Mouse (Mus musculus): ENCODE results near the gene Tfap2e. TPM values are rescaled to one million over a fixed set of nuclear protein-coding genes. Genes with fewer than 3 reads are reported as not detected.
A peak's percentile ranks its signal among the peaks of the same experiment; 100 is the strongest.

The Tfap2e gene
- total and polyA plus RNA-seq, 3 experiments = 0.12 TPM; not detected in 2

DNA sequence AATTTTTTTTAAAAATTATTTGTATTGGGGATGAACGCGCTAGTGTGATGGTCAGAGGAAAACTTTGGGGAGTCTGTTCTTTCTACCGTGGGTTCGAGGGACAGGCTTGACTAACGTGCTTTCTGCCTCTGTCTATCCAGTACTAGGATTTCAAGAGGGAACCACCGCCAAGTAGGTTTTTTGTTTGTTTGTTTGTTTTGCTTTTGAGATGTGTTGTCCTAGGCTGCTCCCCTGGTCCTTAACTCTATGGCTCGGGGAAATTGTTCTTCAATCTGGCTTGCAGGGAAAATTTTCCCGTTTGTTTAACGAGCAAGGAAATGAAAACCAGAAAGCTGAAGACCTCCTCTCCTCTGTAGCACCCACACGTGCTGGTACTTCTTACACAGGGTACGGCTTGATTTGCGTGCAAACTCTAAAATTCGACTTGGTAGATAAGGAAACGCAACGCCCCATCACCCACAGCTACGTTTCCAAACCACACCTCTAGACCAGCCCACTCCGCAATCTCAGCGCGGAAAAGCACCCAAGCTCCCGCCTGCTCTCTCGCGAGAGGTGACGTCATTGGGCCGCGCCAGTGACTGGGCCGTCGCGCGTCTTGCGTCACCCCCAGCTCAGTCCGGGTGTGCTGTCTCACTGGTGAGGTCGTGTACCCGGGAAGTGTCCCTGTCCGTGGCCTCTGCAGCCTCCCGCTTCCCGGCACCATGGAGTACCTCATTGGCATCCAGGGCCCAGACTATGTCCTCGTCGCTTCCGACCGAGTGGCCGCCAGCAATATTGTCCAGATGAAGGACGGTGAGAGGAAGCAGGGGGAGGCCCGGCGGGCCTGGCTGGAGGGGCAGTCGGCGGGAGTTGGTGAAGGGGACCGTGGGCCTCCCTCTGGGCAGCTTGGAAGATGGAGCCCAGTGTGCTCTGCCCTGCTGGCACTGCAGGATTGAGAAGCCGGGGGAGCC is 58.7 kb downstream of the Tfap2e start, which contains the start of gene Psmb2:
Gene Psmb2 (plus strand): TSS at position 577 of the 950 bp plus-strand sequence.
- Histone ChIP-seq H3K79me2 (replicated peaks; ENCODE audit: control insufficient read depth, insufficient read depth, low read length) (no peaks in the 10 kb centered on the region; the same call in 1 of the 2 replicates), H3K4me1 (ENCODE audit: control insufficient read depth, insufficient read depth, low read length) (peaks cover 10% of the 10 kb centered on the region), H3K36me3 (ENCODE audit: control insufficient read depth, insufficient read depth, low read length) (peaks cover 17% of the 10 kb centered on the region), H3K4me3 (peak within 1 kb of the TSS; percentile 96), H3K27me3 (ENCODE audit: control insufficient read depth, insufficient read depth, low read length) (no peaks in the 10 kb centered on the region), H3K27ac (peak within 1 kb of the TSS; percentile 90), H3K9ac (ENCODE audit: low read depth, low read length) (peak within 1 kb of the TSS; percentile 69)
- WGBS = 2% methylated on average over 48 of the region's 48 CpGs
- TF ChIP-seq EP300 (IDR thresholded peaks at IDR 0.05; ENCODE audit: insufficient read depth, low read depth, low read length) (peak; percentile 94), POLR2A (IDR thresholded peaks at IDR 0.05; ENCODE audit: insufficient read depth, low read depth, low read length) (peak; percentile 92), CTCF (IDR thresholded peaks at IDR 0.05) (no peak)
- DNase-seq = peak; percentile 98 to 100
- intact Hi-C loops (cut with DNase I) = loop anchor here (5.0 kb wide), 3 partner anchors 75 to 120 kb away; partner anchors contain the start of genes AU040320, Clspn and Ncdn

DNA sequence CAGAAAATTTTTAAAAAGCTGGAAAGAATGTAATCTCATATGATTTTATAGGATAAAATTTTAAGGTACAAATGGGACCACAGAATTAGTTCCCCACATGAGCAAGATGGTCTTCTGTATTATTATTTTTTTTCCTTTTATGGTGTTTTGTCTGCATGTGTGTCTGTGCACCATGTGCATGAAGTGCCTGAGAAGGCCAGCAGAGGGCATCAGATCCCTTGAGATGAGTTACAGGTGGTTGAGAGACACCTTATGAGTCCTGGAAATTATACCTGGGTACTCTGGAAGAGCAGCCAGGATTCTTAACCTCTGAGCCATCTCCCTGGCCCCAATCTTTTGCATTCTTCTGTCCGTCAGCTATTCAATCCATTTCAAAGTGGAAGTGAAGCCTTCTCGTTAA is 69.0 kb downstream of the Tfap2e start:
- Histone ChIP-seq H3K4me3 (no peak overlapping the region), H3K27ac (no peak overlapping the region), H3K27me3 (ENCODE audit: control insufficient read depth, insufficient read depth, low read length) (no peaks in the 10 kb centered on the region), H3K36me3 (ENCODE audit: control insufficient read depth, insufficient read depth, low read length) (no peaks in the 10 kb centered on the region), H3K4me1 (ENCODE audit: control insufficient read depth, insufficient read depth, low read length) (no peaks in the 10 kb centered on the region), H3K79me2 (replicated peaks; ENCODE audit: control insufficient read depth, insufficient read depth, low read length) (no peaks in the 10 kb centered on the region), H3K9ac (ENCODE audit: low read depth, low read length) (no peak overlapping the region)
- intact Hi-C loops (cut with DNase I) = no loop called here
- WGBS = 95% methylated on average over 2 of the region's 2 CpGs
- TF ChIP-seq EP300 (IDR thresholded peaks at IDR 0.05; ENCODE audit: insufficient read depth, low read depth, low read length) (no peak), POLR2A (IDR thresholded peaks at IDR 0.05; ENCODE audit: insufficient read depth, low read depth, low read length) (no peak), CTCF (IDR thresholded peaks at IDR 0.05) (peak; percentile 2; the same call in 1 of the 2 replicates)
- DNase-seq = no peak

Other genes starting within 250 kb of the Tfap2e start
- gene Ago4, start 202.8 kb downstream of the Tfap2e start, total RNA-seq (2021) = 10 to 100 TPM in 1 of 2 experiments, 1 to 10 TPM in 1; 9.6 to 11.7 TPM
- gene Ago4, start 202.8 kb downstream of the Tfap2e start, polyA plus RNA-seq (2012; rRNA removed) = 2.2 and 4.2 TPM in 2 replicates
- gene Clspn, start 179.3 kb downstream of the Tfap2e start, total RNA-seq (2021) = under 1 TPM in 1 of 2 experiments, not detected in 1; 0.37 TPM
- 0.14 and 0.32 TPM in 2 replicates for gene Clspn, start 179.3 kb downstream of the Tfap2e start, polyA plus RNA-seq (2012; rRNA removed)
- 10 to 100 TPM; 11.9 to 12.6 TPM for gene 5730409E04Rik, start 126.4 kb downstream of the Tfap2e start, total RNA-seq (2021)
- gene 5730409E04Rik, start 126.4 kb downstream of the Tfap2e start, polyA plus RNA-seq (2012; rRNA removed) = 10.6 and 16.8 TPM in 2 replicates
- gene Psmb2, start 58.6 kb downstream of the Tfap2e start, total RNA-seq (2021) = 100 to 1,000 TPM; 108 to 129 TPM
- 215 and 253 TPM in 2 replicates for gene Psmb2, start 58.6 kb downstream of the Tfap2e start, polyA plus RNA-seq (2012; rRNA removed)
- gene Ncdn, start 17.2 kb upstream of the Tfap2e start, total RNA-seq (2021) = 10 to 100 TPM; 15.2 to 16.5 TPM
- gene Ncdn, start 17.2 kb upstream of the Tfap2e start, polyA plus RNA-seq (2012; rRNA removed) = 19.5 and 20.1 TPM in 2 replicates
- 10 to 100 TPM; 26.7 to 35.5 TPM for gene AU040320, start 17.3 kb upstream of the Tfap2e start, total RNA-seq (2021)
- 27.6 and 28.8 TPM in 2 replicates for gene AU040320, start 17.3 kb upstream of the Tfap2e start, polyA plus RNA-seq (2012; rRNA removed)
- gene Zmym4, start 231.9 kb upstream of the Tfap2e start, total RNA-seq (2021) = 10 to 100 TPM; 20.2 to 22.6 TPM
- 3.5 and 7.3 TPM in 2 replicates for gene Zmym4, start 231.9 kb upstream of the Tfap2e start, polyA plus RNA-seq (2012; rRNA removed)